Mouse (Mus musculus) intestine, embryonic 14.5 days (tissue): Measurements from ENCODE around the gene Ppa2. TPM values are rescaled to one million over a fixed set of nuclear protein-coding genes. Genes with fewer than 3 reads are reported as not detected.
A peak's percentile ranks its signal among the peaks of the same experiment; 100 is the strongest.

Source experiments
- ATAC-seq: fragments of 200-750 bp; cut with Nextera tagmentation; replicated peaks from 2 replicates; pipeline ENCODE4 v1.8.0; 2017; ENCODE audit warnings: low read depth, moderate number of reproducible peaks, moderate TSS enrichment, moderate library complexity; ENCODE audit not compliant: low FRiP score, low TSS enrichment
- DNase-seq: peaks from one replicate; pipeline ENCODE4 v3.0.0-alpha.2; 2018; ENCODE audit warnings: low spot score
- H3K27ac ChIP-seq: fragments of 300-500 bp; sonication (generic); 2 replicates; pipeline ENCODE4 v1.5.1; 2014; ENCODE audit warnings: low read depth, mild to moderate bottlenecking, control low read depth
- H3K27me3 ChIP-seq: fragments of 300-500 bp; sonication (generic); replicated peaks from 2 replicates; pipeline ENCODE4 v1.6.1; 2014; ENCODE audit warnings: low read length, control low read depth; ENCODE audit not compliant: control insufficient read depth, insufficient read depth
- H3K36me3 ChIP-seq: fragments of 300-500 bp; sonication (generic); 2 replicates; pipeline ENCODE4 v1.6.1; 2014; ENCODE audit warnings: low read length, control low read depth; ENCODE audit not compliant: control insufficient read depth, insufficient read depth
- H3K4me1 ChIP-seq: fragments of 300-500 bp; sonication (generic); replicated peaks from 2 replicates; pipeline ENCODE4 v1.6.1; 2014; ENCODE audit warnings: low read length, control low read depth, mixed read lengths; ENCODE audit not compliant: control insufficient read depth, insufficient read depth
- H3K4me2 ChIP-seq: fragments of 300-500 bp; sonication (generic); 2 replicates; pipeline ENCODE4 v1.6.1; 2014; ENCODE audit warnings: low read length
- H3K4me3 ChIP-seq: fragments of 300-500 bp; sonication (generic); 2 replicates; pipeline ENCODE4 v1.5.1; 2014; ENCODE audit warnings: low read depth, low read length, control low read depth, mixed read lengths
- H3K9ac ChIP-seq: fragments of 300-500 bp; sonication (generic); 2 replicates; pipeline ENCODE4 v1.6.1; 2014; ENCODE audit warnings: mild to moderate bottlenecking, low read length
- H3K9me3 ChIP-seq: fragments of 300-500 bp; sonication (generic); 2 replicates; pipeline ENCODE4 v1.6.1; 2016; ENCODE audit warnings: low read length, control low read depth; ENCODE audit not compliant: control insufficient read depth
- WGBS: fragments of 180-500 bp; shearing (Covaris S2); extraction: QIAGEN DNeasy Blood & Tissue Kit; methylation state at CpG from one replicate; pipeline ENCODE4 v1.1.7; 2014; 5-methylcytosine and 5-hydroxymethylcytosine counted together
- polyA plus RNA-seq: library from polyadenylated mRNA; unstranded; fragments of >200 nt; fragmentation: Nextera tagmentation; extraction: Ambion mirVana; gene quantifications from 2 replicates; pipeline ENCODE4 v1.2.1, GENCODE M21; 2014

Ppa2 gene
- 107 and 113 TPM in 2 replicates for polyA plus RNA-seq

GRCm38 (mm10) chr3:133309954-133310808, at the start of gene Ppa2:
Gene Ppa2 (plus strand): TSS chr3:133310110.
- peak within 1 kb of the TSS; percentile 98 for H3K27ac ChIP-seq

GRCm38 (mm10) chr3:133271887-133272286, 38.0 kb upstream of the Ppa2 start:
- 11% methylated on average over 3 of the region's 3 CpGs for WGBS
- Histone ChIP-seq H3K9me3 (no peaks in the 10 kb centered on the region), H3K9ac (no peak overlapping the region), H3K4me2 (no peak overlapping the region), H3K4me1 (no peaks in the 10 kb centered on the region), H3K27me3 (no peaks in the 10 kb centered on the region), H3K4me3 (no peak overlapping the region), H3K36me3 (no peaks in the 10 kb centered on the region), H3K27ac (no peak overlapping the region)
- ATAC-seq (no peak), DNase-seq (peak; percentile 82)

More at GRCm38 (mm10) chr3:133309954-133310808, at the start of gene Ppa2:
- H3K4me1 ChIP-seq: no peaks in the 10 kb centered on the region
- peak within 1 kb of the TSS; percentile 61 for H3K4me2 ChIP-seq
- peak within 1 kb of the TSS; percentile 72 for H3K4me3 ChIP-seq
- ATAC-seq (peak; percentile 92), DNase-seq (peak; percentile 91)
- no peaks in the 10 kb centered on the region for H3K27me3 ChIP-seq
- under 1% methylated on average over 85 of the region's 95 CpGs for WGBS
- peak within 1 kb of the TSS; percentile 96 for H3K9ac ChIP-seq
- H3K36me3 ChIP-seq: no peaks in the 10 kb centered on the region
- 0 out of 2 replicates have a peak, but pooled peaks cover 8% of the 10 kb centered on the region for H3K9me3 ChIP-seq

- no peaks in the 10 kb centered on the region for H3K36me3 ChIP-seq
- no peak overlapping the region for H3K4me2 ChIP-seq
- 33% methylated on average over 5 of the region's 5 CpGs for WGBS
- H3K27me3 ChIP-seq: no peaks in the 10 kb centered on the region
- H3K27ac ChIP-seq: peak overlapping the region; percentile 34; the same call in 1 of the 2 replicates
- no peak overlapping the region for H3K4me3 ChIP-seq
- H3K9ac ChIP-seq: no peak overlapping the region
- no peaks in the 10 kb centered on the region for H3K4me1 ChIP-seq
- H3K9me3 ChIP-seq: no peaks in the 10 kb centered on the region
- no peak for ATAC-seq
- DNase-seq: no peak
Measured at GRCm38 (mm10) chr3:133284587-133284986, 25.3 kb upstream of the Ppa2 start.

DNA sequence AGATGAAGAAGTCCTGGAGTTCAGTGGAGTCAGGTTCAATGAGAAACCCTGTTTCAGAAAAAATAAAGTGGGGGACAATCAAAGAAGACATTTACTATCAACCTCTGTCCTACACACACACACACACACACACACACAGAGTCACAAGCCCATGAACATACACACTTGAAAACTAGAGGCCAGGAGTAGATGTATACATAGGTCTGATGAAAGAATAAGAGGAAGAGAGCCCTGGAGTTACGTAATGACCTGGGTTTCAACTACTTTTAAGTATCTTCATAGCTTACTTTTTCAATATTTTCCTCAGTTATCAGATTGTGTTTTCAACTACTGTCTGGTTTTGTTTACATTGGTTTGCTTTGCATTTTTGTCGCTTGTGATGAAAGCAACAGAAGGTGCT, 21.1 kb upstream of the Ppa2 start:
- Histone ChIP-seq H3K4me2 (no peak overlapping the region), H3K27me3 (no peaks in the 10 kb centered on the region), H3K36me3 (no peaks in the 10 kb centered on the region), H3K4me3 (no peak overlapping the region), H3K9me3 (no peaks in the 10 kb centered on the region), H3K4me1 (no peaks in the 10 kb centered on the region), H3K27ac (no peak overlapping the region), H3K9ac (no peak overlapping the region)
- 91% methylated on average over 2 of the region's 2 CpGs for WGBS
- no peak for ATAC-seq
- DNase-seq: no peak

DNA sequence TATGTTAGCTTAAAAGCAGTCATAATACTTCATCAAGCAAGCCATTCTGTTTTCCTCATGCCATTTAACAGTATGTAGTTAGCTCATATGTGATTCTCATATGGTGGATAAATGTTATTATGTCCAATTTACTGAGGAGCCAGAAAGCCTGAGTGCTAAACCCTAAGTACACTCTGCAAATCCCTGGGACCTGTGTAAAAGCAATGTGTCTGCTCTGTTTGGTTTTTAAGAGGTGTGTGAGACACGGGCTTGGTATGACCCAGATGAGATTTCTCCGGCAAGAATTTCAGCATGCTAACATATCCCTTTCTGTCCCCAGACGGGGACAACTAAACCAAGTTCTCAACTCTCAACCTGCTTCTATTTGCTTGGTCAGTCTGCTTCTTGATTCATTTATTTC, 5.6 kb upstream of the Ppa2 start:
- 84% methylated on average over 3 of the region's 3 CpGs for WGBS
- no peak for ATAC-seq

DNA sequence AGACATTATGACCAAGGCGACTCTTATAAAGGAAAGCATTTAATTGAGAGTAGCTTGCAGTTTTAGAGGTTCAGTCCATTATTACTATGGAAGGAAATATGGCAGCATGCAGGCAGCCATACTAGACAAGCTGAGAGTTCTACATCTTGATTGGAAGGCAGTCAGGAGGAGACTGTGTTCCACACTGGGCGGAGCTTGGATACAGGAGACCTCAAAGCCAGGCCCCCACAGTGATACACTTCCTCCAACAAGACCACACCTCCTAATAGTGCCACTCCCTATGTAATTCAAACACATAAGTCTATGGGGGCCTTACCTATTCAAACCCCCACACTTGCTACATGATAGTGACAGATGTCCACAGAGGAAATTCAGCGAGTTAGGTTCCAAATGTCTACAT, 1.5 kb upstream of the Ppa2 start:
- Histone ChIP-seq H3K9ac (no peak overlapping the region), H3K4me1 (no peaks in the 10 kb centered on the region), H3K36me3 (no peaks in the 10 kb centered on the region), H3K4me3 (no peak overlapping the region), H3K4me2 (no peak overlapping the region), H3K27ac (no peak overlapping the region), H3K27me3 (no peaks in the 10 kb centered on the region), H3K9me3 (0 out of 2 replicates have a peak, but pooled peaks cover 8% of the 10 kb centered on the region)
- 97% methylated on average over 3 of the region's 3 CpGs for WGBS
- DNase-seq: no peak
- no peak for ATAC-seq

More for the DNA sequence above, 5.6 kb upstream of the Ppa2 start:
- no peak overlapping the region for H3K4me3 ChIP-seq
- no peaks in the 10 kb centered on the region for H3K27me3 ChIP-seq
- DNase-seq: no peak
- H3K36me3 ChIP-seq: no peaks in the 10 kb centered on the region
- H3K9me3 ChIP-seq: 0 out of 2 replicates have a peak, but pooled peaks cover 12% of the 10 kb centered on the region
- no peaks in the 10 kb centered on the region for H3K4me1 ChIP-seq
- no peak overlapping the region for H3K9ac ChIP-seq
- H3K27ac ChIP-seq: no peak overlapping the region
- no peak overlapping the region for H3K4me2 ChIP-seq

DNA sequence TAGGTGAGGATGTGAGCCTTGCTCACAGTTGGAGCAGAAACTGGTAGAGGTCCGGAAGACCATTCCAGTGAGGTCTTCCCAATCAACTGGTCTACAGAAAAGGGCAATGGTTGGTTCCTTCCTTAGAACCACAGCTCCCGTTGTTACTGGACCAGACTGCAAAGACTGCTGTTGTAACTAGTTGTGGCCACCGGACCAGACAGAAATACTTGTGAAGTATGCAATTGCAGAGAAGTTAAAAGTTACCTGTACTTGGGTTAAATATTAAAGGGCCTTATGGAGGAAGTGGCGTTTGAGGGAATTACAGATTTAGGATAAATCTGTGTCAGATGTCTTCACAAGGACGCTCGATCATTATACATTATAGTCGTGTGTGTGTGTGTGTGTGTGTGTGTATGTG, 551 bp upstream of the Ppa2 start:
- Histone ChIP-seq H3K4me3 (no peak overlapping the region), H3K9ac (no peak overlapping the region), H3K27ac (no peak overlapping the region), H3K4me1 (no peaks in the 10 kb centered on the region), H3K27me3 (no peaks in the 10 kb centered on the region), H3K36me3 (no peaks in the 10 kb centered on the region), H3K9me3 (0 out of 2 replicates have a peak, but pooled peaks cover 8% of the 10 kb centered on the region), H3K4me2 (no peak overlapping the region)
- no peak for ATAC-seq
- DNase-seq: no peak
- WGBS: 94% methylated on average over 7 of the region's 7 CpGs

DNA sequence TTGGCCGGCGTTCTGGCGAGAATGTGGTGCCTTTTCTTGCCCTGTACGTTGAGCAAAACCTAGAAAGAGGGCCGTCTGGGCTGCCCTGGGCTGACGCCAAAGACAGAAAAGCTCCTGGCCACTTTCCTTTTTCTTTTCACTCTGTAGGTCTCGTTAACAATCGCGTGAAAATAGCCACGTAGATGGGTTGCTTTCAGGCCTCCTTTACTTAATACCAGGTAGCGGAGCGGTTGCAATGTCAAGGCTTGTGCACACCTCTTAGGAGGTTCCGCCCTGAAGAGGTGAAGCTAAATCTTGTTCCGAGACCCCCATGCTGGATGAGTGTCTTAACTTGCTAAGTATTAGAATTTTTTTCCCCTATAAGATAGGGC, 884 bp downstream of the Ppa2 start:
- DNase-seq (no peak), ATAC-seq (no peak)
- Histone ChIP-seq H3K4me3 (peak overlapping the region; percentile 72), H3K4me2 (peak overlapping the region; percentile 61), H3K4me1 (no peaks in the 10 kb centered on the region), H3K27me3 (no peaks in the 10 kb centered on the region), H3K36me3 (no peaks in the 10 kb centered on the region), H3K27ac (peak overlapping the region; percentile 98), H3K9me3 (0 out of 2 replicates have a peak, but pooled peaks cover 8% of the 10 kb centered on the region), H3K9ac (peak overlapping the region; percentile 96)
- WGBS: 21% methylated on average over 14 of the region's 14 CpGs
